Mouse (Mus musculus): Measurements from ENCODE around the gene Kif6.

GRCm38 (mm10) chr17:49614577-49615235, at the start of gene Kif6:
- TF ChIP-seq CTCF (IDR thresholded peaks at IDR 0.05; ENCODE audit: low read depth) (no peak), EP300 (IDR thresholded peaks at IDR 0.05; ENCODE audit: low read depth) (no peak)
